Mouse (Mus musculus): Measurements from ENCODE around the gene I830077J02Rik.

DNA sequence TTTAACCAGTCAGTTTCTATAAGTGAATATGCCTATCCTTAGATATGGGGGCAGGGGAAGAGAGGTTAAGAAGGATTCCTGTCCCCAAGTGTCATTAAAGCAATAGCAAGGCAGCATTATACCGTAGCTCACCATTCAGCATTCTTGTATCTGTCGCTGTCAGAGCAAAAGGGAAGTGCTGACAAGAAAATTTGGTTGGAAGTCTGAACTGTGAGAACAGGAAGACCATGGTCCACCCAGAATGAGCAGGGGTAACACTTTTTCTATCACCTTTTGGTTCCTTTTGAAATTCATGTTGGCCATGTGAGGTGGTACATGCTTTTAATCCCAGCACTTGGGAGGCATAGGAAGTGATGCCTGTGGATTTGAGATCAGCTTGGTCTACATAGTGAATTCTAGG is 1.4 kb downstream of the I830077J02Rik start:
- TF ChIP-seq POLR2A (IDR thresholded peaks at IDR 0.05; ENCODE audit: control insufficient read depth, extremely low read depth, insufficient read depth, low read length, poor library complexity): no peak
- no peak for TF ChIP-seq CTCF (IDR thresholded peaks at IDR 0.05; ENCODE audit: borderline replicate concordance, control insufficient read depth, extremely low read depth, insufficient read depth, low read length, poor library complexity)
